Mouse (Mus musculus) retina, adult 2 months (tissue): ENCODE measurements around the gene Timm44.
"Not testable (repeated sequence)": the region's sequence is repeated elsewhere in the genome, so short reads cannot be mapped to it uniquely, and the experiment has no call there.

Experiments
- DNase-seq: peaks from one replicate; pipeline ENCODE4 v3.0.0-alpha.2; 2012; ENCODE audit warnings: low read depth, low spot score

The Timm44 gene

DNA sequence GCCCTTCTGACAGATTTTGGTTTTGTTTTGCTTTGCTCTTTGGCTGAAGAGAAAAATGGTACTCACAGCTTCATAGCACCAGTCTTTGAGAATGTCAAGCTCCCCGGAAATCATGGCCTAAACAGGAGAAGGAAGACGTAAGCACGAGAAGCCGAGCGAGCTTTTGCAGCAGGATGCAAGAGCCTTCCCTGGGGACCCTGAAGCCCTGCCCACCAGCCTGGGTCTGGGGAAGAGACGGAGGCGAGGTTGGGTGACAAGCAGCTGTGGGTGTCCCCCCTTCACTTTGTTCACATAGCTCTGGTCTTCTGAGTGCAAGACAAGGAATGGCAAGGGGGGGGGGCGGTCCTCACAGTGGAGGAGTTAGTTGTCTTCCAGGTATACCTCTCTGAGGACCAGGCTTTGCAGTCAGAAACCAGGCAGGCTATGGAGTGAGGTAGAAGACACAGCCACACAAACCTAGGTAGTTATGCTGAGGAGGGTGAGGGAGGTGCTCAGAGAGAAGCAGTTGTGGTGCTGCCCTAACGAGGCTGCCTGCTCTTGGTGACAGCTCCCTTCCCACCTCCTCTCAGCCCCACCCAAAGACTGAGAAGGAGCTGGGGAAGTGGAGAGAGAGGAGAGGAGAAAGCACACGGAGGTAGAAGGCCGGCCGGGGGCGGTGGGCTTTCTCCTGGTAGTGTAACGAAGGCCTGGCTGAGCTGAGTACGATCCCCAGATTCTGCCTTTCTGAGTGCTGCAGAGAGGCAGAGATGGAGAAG, 10.4 kb downstream of the Timm44 start:
- DNase-seq, result no peak

DNA sequence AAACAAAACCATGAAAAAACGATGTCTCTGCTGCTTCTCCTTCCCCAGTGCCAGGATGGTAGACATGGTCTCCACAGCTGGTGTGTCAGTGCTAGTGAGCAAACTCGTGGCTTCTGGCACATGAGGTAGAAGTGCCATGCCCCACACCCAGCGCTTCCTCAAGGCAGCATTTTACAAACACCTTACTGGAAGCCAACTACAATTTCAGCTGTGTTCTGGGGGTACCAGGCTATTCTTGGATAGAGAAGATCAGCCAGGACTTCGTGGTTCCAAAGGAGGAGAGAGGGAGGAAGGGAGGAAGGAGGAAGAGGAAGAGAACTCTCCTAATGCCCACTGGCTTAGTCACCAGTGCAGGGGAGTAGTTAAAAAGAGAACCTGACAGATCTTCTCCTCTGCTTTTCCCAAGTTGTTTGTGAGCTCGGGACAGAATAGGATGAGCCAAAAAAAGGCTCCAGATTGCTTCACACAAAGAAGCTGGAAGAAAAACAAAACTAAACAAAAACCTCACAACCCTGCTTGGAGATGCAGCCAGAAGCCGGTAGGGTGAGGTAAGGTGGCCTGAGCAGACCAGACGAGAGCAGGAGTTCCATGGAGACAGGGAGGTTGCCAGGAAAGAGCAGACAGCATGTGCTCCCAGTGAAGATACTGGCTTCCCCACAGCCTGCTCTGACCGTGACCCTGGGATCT, 12.5 kb downstream of the Timm44 start:
- no peak for DNase-seq

DNA sequence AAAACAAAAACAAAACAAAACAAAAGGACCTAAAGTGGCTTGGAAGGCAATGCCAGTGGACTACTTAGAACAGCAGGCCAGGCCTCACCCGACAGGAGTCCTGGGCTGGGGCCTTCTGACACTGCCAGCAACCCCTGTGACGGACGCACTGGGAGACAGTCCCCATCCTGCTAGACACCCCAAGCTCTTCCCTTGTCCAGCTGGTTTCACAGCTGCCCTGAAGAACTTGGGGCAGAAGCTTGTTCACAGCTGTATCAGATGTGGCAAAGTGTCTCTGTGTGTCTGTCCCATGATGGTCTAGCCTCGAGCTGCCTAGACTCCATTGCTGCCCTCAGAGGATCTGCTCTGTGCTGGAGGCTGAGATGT, 15.9 kb downstream of the Timm44 start:
- DNase-seq, result no peak

- DNase-seq, result peak; percentile 61
Observed at GRCm38 (mm10) chr8:4259125-4259804, 16.4 kb downstream of the Timm44 start, which contains the start of gene Ctxn1. Gene Ctxn1 (minus strand): TSS chr8:4259274.

GRCm38 (mm10) chr8:4258678-4259077, 17.0 kb downstream of the Timm44 start:
- no peak for DNase-seq

GRCm38 (mm10) chr8:4258233-4258632, 17.5 kb downstream of the Timm44 start:
- no peak for DNase-seq

GRCm38 (mm10) chr8:4257350-4257749, 18.4 kb downstream of the Timm44 start:
- DNase-seq, result no peak

- DNase-seq, result no peak
Observed at GRCm38 (mm10) chr8:4256911-4257310, 18.8 kb downstream of the Timm44 start.

DNA sequence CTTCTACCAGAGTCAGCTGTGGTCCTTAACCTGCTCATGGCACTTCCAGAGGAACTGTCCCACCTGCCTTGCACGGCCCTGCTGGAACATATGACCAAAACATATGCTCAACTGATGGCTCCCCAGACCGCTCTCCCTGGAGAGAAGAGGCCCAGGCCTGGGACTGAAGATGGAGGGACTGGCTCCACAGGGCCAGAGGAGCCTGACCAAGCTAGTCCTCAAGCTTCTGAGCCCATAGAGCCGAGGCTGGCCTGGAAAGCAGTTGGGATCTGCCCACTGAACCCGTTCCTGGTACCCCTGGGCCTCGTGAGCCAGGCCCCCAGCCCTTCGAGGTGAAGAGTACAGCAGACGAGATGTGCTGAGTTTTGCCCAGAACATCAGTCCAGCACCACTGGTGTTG, 20.2 kb downstream of the Timm44 start:
- not testable (repeated sequence) for DNase-seq

- DNase-seq, result no peak
Observed at GRCm38 (mm10) chr8:4254001-4254400, 21.7 kb downstream of the Timm44 start.

DNA sequence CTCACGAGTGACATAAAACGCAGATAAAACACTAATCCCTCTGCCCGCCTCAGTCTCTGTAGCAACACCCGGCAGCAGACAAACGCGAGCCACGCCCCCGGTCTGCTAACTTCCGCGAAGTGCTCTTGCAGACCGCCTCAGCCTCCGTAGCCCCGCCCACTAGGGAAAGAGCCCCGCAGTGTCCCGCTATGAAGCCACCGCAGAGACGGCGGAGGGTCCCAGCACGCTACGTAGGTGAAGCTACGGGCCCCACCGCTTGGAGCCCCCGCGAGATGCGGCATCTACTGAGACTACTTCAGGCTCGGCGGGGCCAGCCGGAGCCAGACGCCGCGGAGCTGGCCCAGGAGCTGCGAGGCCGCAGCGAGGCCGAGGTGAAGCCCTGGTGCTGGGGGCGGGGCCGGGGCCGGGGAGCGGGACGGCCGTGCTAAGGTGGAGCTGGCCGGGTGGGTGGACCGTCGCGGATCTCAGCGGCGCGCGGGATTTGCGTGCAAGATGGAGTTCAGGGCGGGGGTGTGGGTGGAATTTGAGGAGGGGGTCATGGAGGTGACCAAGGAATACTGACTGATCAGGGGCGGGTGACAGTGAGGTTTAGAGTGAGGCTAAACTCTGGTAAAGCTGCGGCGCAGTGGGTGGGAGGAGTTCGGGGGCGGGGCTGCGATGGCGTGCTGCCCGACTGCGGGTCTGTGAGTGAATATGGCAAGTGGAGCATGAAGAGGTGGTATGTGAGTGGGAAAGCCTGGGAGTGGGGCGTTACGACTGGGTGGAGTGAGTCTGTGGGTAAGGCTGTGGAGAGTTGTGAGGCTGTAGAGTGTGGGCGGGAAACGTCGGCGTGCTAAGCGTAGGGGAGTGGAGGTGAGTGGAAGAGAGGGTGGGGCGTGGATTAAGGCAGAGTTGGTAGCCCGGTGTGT, 22.5 kb downstream of the Timm44 start, which contains the start of gene Snapc2:
Gene Snapc2, plus strand, starts transcription at position 147 of the 908 bp plus-strand sequence.
- DNase-seq, result peak; percentile 87

DNA sequence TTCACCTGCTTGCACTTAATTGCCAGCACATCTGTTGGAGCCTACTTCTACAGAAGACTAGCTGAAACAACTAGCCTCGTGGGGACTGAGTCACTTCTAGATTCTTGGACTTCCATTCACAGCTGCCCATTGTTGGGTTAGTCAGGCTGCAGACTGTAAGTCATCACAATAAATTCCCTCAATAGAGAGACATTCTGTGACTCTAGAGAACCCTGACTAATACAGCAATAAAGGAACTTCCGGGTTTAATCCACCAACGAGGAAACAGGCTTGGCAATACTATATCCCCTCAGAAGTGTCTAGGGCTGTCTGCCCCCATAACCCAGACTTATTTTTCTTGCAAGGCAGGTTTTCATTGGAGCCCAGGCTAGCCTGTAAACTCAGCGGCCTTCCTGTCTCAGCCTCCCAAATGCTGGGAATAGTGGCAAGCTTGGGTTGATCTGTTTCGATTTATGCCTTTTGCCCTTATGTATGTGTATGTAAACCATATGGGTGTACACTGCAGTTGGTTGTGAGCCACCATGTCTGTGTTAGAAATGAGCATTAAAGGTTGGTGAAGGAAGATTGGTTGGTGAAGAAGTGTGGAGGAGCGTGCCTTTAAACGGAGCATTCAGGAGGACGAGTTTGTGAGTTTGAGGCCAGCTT, 23.5 kb downstream of the Timm44 start:
- no peak for DNase-seq

GRCm38 (mm10) chr8:4250306-4250970, 25.3 kb downstream of the Timm44 start:
- DNase-seq, result no peak

DNA sequence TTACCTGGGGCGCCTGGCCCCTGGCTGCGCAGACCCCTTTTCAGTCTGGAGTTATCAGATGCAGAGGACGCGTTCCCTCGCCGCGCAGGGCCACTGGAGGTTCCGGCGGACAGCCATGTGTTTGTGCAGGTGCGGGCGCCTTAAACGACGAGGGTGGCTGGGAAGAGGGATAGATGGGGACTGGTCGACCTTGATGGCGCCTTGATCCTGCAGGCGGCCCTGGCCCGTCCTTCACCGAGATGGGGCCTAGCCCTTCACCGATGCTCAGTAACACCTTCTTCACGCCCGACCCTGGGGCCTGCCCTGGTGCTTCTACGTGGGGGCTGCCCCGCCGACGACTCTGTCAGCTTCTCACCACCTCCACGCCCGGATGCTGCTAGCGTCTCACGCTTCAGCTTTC, 26.5 kb downstream of the Timm44 start:
- DNase-seq, result no peak

GRCm38 (mm10) chr8:4247951-4248540, 27.7 kb downstream of the Timm44 start, which contains the start of gene Tgfbr3l:
Gene Tgfbr3l (plus strand): TSS chr8:4248214.
- no peak for DNase-seq

- DNase-seq, result no peak
Observed at GRCm38 (mm10) chr8:4247241-4247640, 28.5 kb downstream of the Timm44 start.

DNA sequence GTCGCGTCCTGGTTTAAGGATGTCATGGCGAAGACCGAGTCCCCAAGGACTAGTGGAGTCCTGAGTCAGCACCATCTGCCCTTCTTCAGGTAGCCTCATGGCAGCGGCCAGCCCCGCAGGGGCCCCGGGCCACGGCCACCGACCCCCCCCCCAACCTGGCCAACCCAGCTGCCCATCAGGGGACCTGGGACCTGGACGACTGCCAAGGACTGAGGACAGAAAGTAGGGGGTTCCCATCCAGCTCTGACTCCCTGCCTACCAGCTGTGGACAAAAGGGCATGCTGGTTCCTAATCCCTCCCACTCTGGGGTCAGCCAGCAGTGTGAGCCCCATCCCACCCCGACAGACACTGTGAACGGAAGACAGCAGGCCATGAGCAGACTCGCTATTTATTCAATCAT, 30.0 kb downstream of the Timm44 start:
- DNase-seq, result no peak

DNA sequence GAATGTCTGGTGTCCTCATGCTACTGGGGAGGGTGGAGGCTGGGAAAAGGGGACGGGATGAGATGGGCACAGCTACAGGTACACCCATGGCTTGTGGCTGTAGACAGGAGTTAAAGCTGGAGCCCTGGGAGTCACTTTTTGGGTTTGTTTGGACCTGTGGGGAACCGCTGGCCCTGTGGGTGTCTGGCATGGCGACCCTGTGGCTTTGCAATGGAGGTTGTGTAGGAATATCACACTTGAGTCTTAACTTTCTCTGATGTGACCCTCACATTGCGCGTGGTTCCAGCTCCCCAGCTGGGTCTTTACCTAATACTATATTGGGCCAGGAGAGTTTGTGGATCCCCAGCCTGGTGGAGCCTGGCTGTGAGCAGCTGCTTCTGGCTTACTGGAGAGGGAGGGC, 30.7 kb downstream of the Timm44 start:
- DNase-seq, result no peak

DNA sequence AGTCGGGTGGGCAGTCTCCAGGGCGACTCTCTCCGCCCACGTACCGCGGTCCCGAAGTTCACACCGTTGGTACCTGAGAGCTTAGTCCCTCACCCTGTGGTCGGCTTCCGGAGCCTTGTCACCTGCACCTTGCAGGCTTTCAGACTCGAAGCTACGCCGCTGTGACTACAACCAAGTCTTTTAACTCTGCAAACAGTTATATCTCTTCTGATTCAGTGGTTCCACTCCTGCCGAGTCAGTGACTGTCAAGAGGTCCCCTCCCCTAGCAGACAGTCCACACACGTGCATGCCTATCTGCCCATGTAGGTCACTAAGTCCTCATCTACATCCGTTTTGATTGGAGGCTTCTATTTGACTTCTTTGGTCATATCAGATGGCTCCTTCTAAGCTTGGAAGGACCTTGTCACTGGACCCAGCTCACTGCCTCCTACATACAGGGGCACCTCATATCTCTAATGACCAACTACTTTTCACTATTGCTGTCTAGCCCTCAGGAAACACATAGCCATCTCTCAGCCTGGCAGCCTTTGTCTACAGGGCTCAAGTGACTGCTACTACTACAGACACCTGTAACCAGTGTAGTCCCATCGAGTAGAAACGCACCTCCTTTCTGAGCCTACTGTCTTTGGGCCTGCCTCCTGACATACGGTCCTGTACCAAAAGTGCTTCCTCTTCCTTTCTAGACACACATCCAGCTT, 36.4 kb downstream of the Timm44 start:
- no peak for DNase-seq
